Mouse (Mus musculus) embryonic facial prominence, embryonic 14.5 days (tissue): ENCODE measurements around the gene Entpd3. TPM values are rescaled to one million over a fixed set of nuclear protein-coding genes. Genes with fewer than 3 reads are reported as not detected.

Experiments used
- ATAC-seq: fragments of 200-750 bp; cut with Nextera tagmentation; 2 replicates; pipeline ENCODE4 v1.8.0; 2017; ENCODE audit warnings: low read depth, moderate number of reproducible peaks, moderate TSS enrichment
- DNase-seq: peaks from one replicate; pipeline ENCODE4 v3.0.0-alpha.2; 2015; ENCODE audit warnings: low spot score
- H3K27ac ChIP-seq: fragments of 300-500 bp; sonication (generic); replicated peaks from 2 replicates; pipeline ENCODE4 v1.5.1; 2014; ENCODE audit warnings: low read depth, mild to moderate bottlenecking, low read length, moderate library complexity
- H3K27me3 ChIP-seq: fragments of 300-500 bp; sonication (generic); replicated peaks from 2 replicates; pipeline ENCODE4 v1.6.1; 2014; ENCODE audit warnings: low read length; ENCODE audit not compliant: control insufficient read depth, insufficient read depth
- H3K36me3 ChIP-seq: fragments of 300-500 bp; sonication (generic); 2 replicates; pipeline ENCODE4 v1.6.1; 2014; ENCODE audit warnings: low read length, mixed read lengths; ENCODE audit not compliant: control insufficient read depth, insufficient read depth
- H3K4me1 ChIP-seq: fragments of 300-500 bp; sonication (generic); 2 replicates; pipeline ENCODE4 v1.6.1; 2014; ENCODE audit warnings: antibody characterized with exemption, low read length; ENCODE audit not compliant: control insufficient read depth, insufficient read depth
- H3K4me2 ChIP-seq: fragments of 300-500 bp; sonication (generic); 2 replicates; pipeline ENCODE4 v1.6.1; 2014; ENCODE audit warnings: low read depth, mild to moderate bottlenecking, low read length, moderate library complexity, mixed read lengths
- H3K4me3 ChIP-seq: fragments of 300-500 bp; sonication (generic); 2 replicates; pipeline ENCODE4 v1.5.1; 2014; ENCODE audit warnings: low read depth, mild to moderate bottlenecking, low read length
- H3K9ac ChIP-seq: fragments of 300-500 bp; sonication (generic); 2 replicates; pipeline ENCODE4 v1.6.1; 2014; ENCODE audit warnings: low read depth, mild to moderate bottlenecking, low read length, moderate library complexity, mixed read lengths
- H3K9me3 ChIP-seq: fragments of 300-500 bp; sonication (generic); 2 replicates; pipeline ENCODE4 v1.6.1; 2016; ENCODE audit warnings: low read length; ENCODE audit not compliant: control insufficient read depth
- WGBS: fragments of 180-500 bp; shearing (Covaris S2); extraction: QIAGEN DNeasy Blood & Tissue Kit; methylation state at CpG from one replicate; pipeline ENCODE4 v1.1.7; 2014; 5-methylcytosine and 5-hydroxymethylcytosine counted together
- polyA plus RNA-seq: library from polyadenylated mRNA; unstranded; fragments of >200 nt; fragmentation: Nextera tagmentation; extraction: Ambion mirVana; gene quantifications from 2 replicates; pipeline ENCODE4 v1.2.1, GENCODE M21; 2014

The Entpd3 gene
- polyA plus RNA-seq, 1 experiment from 2014 or later: 10.0 TPM

- peak overlapping the region; percentile 72 for H3K4me3 ChIP-seq
- no peak for DNase-seq
- peak overlapping the region; percentile 92; the same call in 1 of the 2 replicates for H3K9ac ChIP-seq
- H3K4me1 ChIP-seq: peaks cover 5% of the 10 kb centered on the region; the same call in 1 of the 2 replicates
- peak overlapping the region; percentile 92 for H3K4me2 ChIP-seq
- 53% methylated on average over 2 of the region's 2 CpGs for WGBS
- H3K27me3 ChIP-seq: no peaks in the 10 kb centered on the region
- peaks cover 32% of the 10 kb centered on the region for H3K36me3 ChIP-seq
- no peak for ATAC-seq
- no peaks in the 10 kb centered on the region for H3K9me3 ChIP-seq
- peak overlapping the region; percentile 81; the same call in 1 of the 2 replicates for H3K27ac ChIP-seq
Measured at GRCm38 (mm10) chr9:120570334-120570725, 30.7 kb downstream of the Entpd3 start.

DNA sequence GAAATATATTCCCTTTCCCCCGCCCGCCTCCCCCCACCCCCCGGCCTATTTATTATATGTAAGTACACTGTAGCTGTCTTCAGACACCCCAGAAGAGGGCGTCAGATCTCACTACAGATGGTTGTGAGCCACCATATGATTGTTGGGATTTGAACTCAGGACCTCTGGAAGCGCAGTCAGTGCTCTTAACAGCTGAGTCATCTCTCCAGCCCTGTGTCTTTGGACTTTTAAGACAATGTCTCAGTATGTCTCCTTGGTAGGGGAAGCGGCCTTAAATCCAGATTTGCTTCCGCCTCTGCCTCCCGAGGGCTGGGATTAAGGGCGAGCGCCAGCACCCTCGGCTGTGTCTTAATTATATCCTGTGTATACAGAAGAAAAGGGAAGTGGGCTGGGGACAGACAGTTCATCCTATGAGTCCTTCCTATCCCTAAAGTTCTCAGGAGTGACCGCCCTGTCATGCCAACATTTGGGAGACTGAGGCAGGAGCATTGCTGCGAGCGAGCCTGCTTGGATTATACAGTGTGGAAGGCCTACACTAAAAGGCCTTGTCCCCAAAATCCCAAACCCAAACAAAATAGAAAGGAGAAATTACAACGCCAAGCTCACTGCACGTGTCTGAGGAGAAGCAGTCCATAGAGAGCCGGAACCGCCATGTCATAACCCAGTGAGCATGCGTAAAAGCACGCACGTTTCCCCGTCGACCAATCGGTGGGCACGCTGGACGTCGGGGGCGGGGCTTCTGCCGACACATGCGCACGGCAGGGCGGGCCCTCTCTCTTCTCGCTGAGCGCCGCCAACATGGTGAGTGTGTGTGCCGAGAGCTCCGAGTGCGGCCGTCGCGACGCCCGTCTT is 31.3 kb downstream of the Entpd3 start, which contains the start of gene Rpl14:
Gene Rpl14, plus strand, starts transcription at position 704 of the 852 bp plus-strand sequence.
- 11% methylated on average over 27 of the region's 43 CpGs for WGBS

DNA sequence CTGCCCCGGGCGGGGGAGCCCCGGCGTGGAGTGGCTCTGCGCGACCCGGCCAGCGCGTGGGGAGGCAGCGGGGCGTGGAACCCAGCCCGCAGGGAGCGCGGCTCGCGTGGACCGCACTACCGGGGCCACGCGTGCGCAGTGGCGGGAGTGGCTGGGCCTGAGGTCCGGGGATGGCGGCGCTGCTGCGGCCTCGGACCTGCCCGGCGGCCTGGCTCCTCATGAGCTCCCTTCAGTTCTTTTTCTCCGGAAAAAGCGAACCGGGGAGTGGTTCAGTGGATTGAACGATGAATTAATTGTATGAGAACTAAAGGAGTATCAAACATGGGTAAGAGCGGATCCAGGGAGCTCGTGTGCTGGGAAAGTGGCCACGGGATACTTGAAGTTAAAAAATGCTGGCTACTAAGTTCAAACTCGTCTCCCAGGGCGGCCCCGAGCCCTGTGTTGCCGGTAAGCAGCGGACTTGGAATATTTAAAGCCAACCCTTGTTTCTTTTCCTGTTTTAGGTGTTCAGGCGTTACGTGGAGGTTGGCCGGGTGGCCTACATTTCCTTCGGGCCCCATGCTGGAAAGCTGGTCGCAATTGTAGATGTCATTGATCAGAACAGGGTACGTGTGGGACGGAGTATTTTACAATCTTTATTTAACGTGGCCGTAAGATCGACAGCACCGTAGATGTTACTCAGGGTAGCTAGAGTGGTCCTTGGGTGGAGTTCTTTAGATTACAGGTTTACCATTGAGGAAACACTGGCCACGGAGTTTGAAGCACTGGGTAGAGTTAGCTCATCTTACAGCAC is 32.2 kb downstream of the Entpd3 start:
- Histone ChIP-seq H3K4me3 (peak overlapping the region; percentile 72), H3K36me3 (peaks cover 42% of the 10 kb centered on the region), H3K27me3 (no peaks in the 10 kb centered on the region), H3K27ac (peak overlapping the region; percentile 74), H3K4me1 (peaks cover 5% of the 10 kb centered on the region; the same call in 1 of the 2 replicates), H3K4me2 (peak overlapping the region; percentile 92), H3K9ac (peak overlapping the region; percentile 92), H3K9me3 (no peaks in the 10 kb centered on the region)
- DNase-seq: no peak
- ATAC-seq: peak; percentile 81
- under 1% methylated on average over 43 of the region's 53 CpGs for WGBS

More for the DNA sequence above, 31.3 kb downstream of the Entpd3 start, which contains the start of gene Rpl14:
- ATAC-seq (peak; percentile 96), DNase-seq (peak; percentile 98)
- no peaks in the 10 kb centered on the region for H3K27me3 ChIP-seq
- peak within 1 kb of the TSS; percentile 72 for H3K4me3 ChIP-seq
- no peaks in the 10 kb centered on the region for H3K9me3 ChIP-seq
- peaks cover 5% of the 10 kb centered on the region; the same call in 1 of the 2 replicates for H3K4me1 ChIP-seq
- peak within 1 kb of the TSS; percentile 92 for H3K4me2 ChIP-seq
- peak within 1 kb of the TSS; percentile 81 for H3K27ac ChIP-seq
- H3K36me3 ChIP-seq: peaks cover 38% of the 10 kb centered on the region
- H3K9ac ChIP-seq: peak within 1 kb of the TSS; percentile 92

GRCm38 (mm10) chr9:120575748-120576661 is 36.4 kb downstream of the Entpd3 start:
- no peak overlapping the region for H3K27ac ChIP-seq
- no peaks in the 10 kb centered on the region for H3K9me3 ChIP-seq
- DNase-seq: no peak
- H3K4me3 ChIP-seq: no peak overlapping the region
- H3K4me1 ChIP-seq: peaks cover 8% of the 10 kb centered on the region
- peaks cover 42% of the 10 kb centered on the region for H3K36me3 ChIP-seq
- H3K9ac ChIP-seq: no peak overlapping the region
- H3K27me3 ChIP-seq: no peaks in the 10 kb centered on the region
- no peak overlapping the region for H3K4me2 ChIP-seq
- WGBS: 56% methylated on average over 6 of the region's 6 CpGs
- no peak for ATAC-seq

DNA sequence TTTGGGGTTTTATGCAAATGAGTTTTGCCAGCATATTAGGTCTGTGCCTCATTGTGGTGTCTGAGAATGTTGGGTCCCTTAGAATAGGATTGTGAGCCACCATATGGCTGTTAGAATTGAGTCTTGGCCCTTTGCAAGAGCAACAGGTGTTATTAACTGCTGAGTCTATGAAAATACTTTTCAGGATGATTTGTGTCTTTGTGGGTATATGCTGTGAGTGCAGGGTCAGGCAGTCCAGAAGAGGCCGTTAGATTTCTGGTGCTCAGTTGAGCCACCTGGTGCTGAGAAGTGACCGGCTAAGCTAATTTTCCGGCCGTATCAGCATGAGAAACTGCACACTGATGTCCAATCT is 37.0 kb downstream of the Entpd3 start:
- Histone ChIP-seq H3K36me3 (peaks cover 42% of the 10 kb centered on the region), H3K9ac (no peak overlapping the region), H3K27ac (no peak overlapping the region), H3K4me3 (peak overlapping the region; percentile 59), H3K27me3 (no peaks in the 10 kb centered on the region), H3K4me2 (peak overlapping the region; percentile 92), H3K9me3 (no peaks in the 10 kb centered on the region), H3K4me1 (peaks cover 8% of the 10 kb centered on the region)
- WGBS: 9% methylated on average over 4 of the region's 4 CpGs
- ATAC-seq (no peak), DNase-seq (no peak)

DNA sequence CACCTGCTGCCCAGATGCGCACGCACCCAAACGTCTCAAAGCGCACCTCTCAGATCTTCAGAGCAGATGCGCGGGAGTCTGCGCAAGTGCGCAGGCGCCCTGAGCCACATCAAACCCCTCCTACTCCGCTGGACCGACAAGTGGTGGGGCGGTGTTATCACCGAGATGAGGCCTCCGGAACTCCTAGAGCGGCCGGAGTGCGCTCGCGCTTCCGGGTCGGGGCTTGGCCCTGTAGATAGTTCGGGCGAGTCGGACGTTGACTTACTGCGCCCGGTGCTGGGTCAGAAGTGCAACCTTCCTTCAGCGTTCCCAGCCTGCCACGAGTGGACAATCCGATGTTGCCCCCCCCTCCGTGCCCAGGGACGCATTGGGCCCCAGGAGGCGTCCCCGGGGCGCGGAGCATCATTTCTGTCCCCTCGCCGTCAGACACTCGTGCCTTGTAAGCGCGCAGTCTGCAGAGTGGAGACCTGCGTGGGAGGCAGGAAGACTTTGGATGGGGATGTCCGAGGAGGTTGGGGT is 37.6 kb downstream of the Entpd3 start:
- ATAC-seq (peak; percentile 94), DNase-seq (peak; percentile 98)
- Histone ChIP-seq H3K27me3 (no peaks in the 10 kb centered on the region), H3K4me3 (peak overlapping the region; percentile 59), H3K27ac (peak overlapping the region; percentile 48), H3K36me3 (peaks cover 41% of the 10 kb centered on the region), H3K9ac (peak overlapping the region; percentile 89), H3K4me1 (peaks cover 10% of the 10 kb centered on the region), H3K4me2 (peak overlapping the region; percentile 92), H3K9me3 (no peaks in the 10 kb centered on the region)
- under 1% methylated on average over 42 of the region's 43 CpGs for WGBS

GRCm38 (mm10) chr9:120577706-120578405 is 38.2 kb downstream of the Entpd3 start:
- no peak for DNase-seq
- peak overlapping the region; percentile 59 for H3K4me3 ChIP-seq
- peak overlapping the region; percentile 89 for H3K9ac ChIP-seq
- peak overlapping the region; percentile 92 for H3K4me2 ChIP-seq
- peaks cover 35% of the 10 kb centered on the region for H3K36me3 ChIP-seq
- peaks cover 7% of the 10 kb centered on the region for H3K4me1 ChIP-seq
- H3K27ac ChIP-seq: peak overlapping the region; percentile 48; the same call in 1 of the 2 replicates
- 50% methylated on average over 12 of the region's 12 CpGs for WGBS
- H3K9me3 ChIP-seq: no peaks in the 10 kb centered on the region
- ATAC-seq: no peak
- H3K27me3 ChIP-seq: no peaks in the 10 kb centered on the region
